Mouse (Mus musculus) embryonic facial prominence, embryonic 11.5 days (tissue): ENCODE measurements at regions not wholly inside any gene's neighbourhood (a gene's known extent, or its start where the extent isn't known, plus 50 kb on each side); places are given as distances from the start of the nearest gene placed in this dataset.

Experiments
- ATAC-seq: fragments of 200-750 bp; cut with Nextera tagmentation; replicated peaks from 2 replicates; pipeline ENCODE4 v1.8.0; 2017; ENCODE audit warnings: low read depth; ENCODE audit not compliant: insufficient number of reproducible peaks, low FRiP score, low TSS enrichment
- DNase-seq: peaks from one replicate; pipeline ENCODE4 v3.0.0-alpha.2; 2015; ENCODE audit warnings: low spot score
- H3K27ac ChIP-seq: fragments of 300-500 bp; sonication (generic); replicated peaks from 2 replicates; pipeline ENCODE4 v1.5.1; 2014; ENCODE audit warnings: mild to moderate bottlenecking, low read depth, low read length, control low read depth
- H3K27me3 ChIP-seq: fragments of 300-500 bp; sonication (generic); 2 replicates; pipeline ENCODE4 v1.6.1; 2014; ENCODE audit warnings: mild to moderate bottlenecking, low read length, moderate library complexity, mixed read lengths; ENCODE audit not compliant: control insufficient read depth, insufficient read depth
- H3K36me3 ChIP-seq: fragments of 300-500 bp; sonication (generic); replicated peaks from 2 replicates; pipeline ENCODE4 v1.6.1; 2014; ENCODE audit warnings: low read depth, mild to moderate bottlenecking, low read length, moderate library complexity, mixed read lengths; ENCODE audit not compliant: control insufficient read depth, insufficient read depth
- H3K4me1 ChIP-seq: fragments of 300-500 bp; sonication (generic); 2 replicates; pipeline ENCODE4 v1.6.1; 2014; ENCODE audit warnings: low read length, mixed read lengths; ENCODE audit not compliant: control insufficient read depth, insufficient read depth
- H3K4me2 ChIP-seq: fragments of 300-500 bp; sonication (generic); 2 replicates; pipeline ENCODE4 v1.6.1; 2014; ENCODE audit warnings: low read depth, mild to moderate bottlenecking, control low read depth, low read length, moderate library complexity
- H3K4me3 ChIP-seq: fragments of 300-500 bp; sonication (generic); 2 replicates; pipeline ENCODE4 v1.5.1; 2014; ENCODE audit warnings: low read depth, low read length, control low read depth
- H3K9ac ChIP-seq: fragments of 300-500 bp; sonication (generic); replicated peaks from 2 replicates; pipeline ENCODE4 v1.6.1; 2014; ENCODE audit warnings: mild to moderate bottlenecking, control low read depth, low read length
- H3K9me3 ChIP-seq: fragments of 300-500 bp; sonication (generic); replicated peaks from 2 replicates; pipeline ENCODE4 v1.6.1; 2016; ENCODE audit warnings: mild to moderate bottlenecking, low read length, inconsistent platforms, mixed read lengths; ENCODE audit not compliant: control insufficient read depth
- WGBS: fragments of 180-500 bp; shearing (Covaris S2); extraction: QIAGEN DNeasy Blood & Tissue Kit; methylation state at CpG from one replicate; pipeline ENCODE4 v1.1.7; 2014; 5-methylcytosine and 5-hydroxymethylcytosine counted together

- Histone ChIP-seq H3K4me1 (no peaks in the 10 kb centered on the region), H3K27ac (no peak overlapping the region), H3K4me3 (no peak overlapping the region), H3K9me3 (no peaks in the 10 kb centered on the region), H3K4me2 (no peak overlapping the region), H3K9ac (no peak overlapping the region), H3K27me3 (no peaks in the 10 kb centered on the region), H3K36me3 (no peaks in the 10 kb centered on the region)
- 58% methylated on average over 6 of the region's 6 CpGs for WGBS
- DNase-seq (no peak), ATAC-seq (no peak)
Measured at GRCm38 (mm10) chr6:55581106-55581505, 100.0 kb downstream of the Neurod6 start.

- Histone ChIP-seq H3K9ac (no peak overlapping the region), H3K27ac (no peak overlapping the region), H3K9me3 (no peaks in the 10 kb centered on the region), H3K27me3 (no peaks in the 10 kb centered on the region), H3K36me3 (no peaks in the 10 kb centered on the region), H3K4me2 (no peak overlapping the region), H3K4me3 (no peak overlapping the region), H3K4me1 (no peaks in the 10 kb centered on the region)
- DNase-seq (no peak), ATAC-seq (no peak)
- WGBS = 19% methylated on average over 5 of the region's 5 CpGs
Measured at GRCm38 (mm10) chr6:55580036-55580435, 101.0 kb downstream of the Neurod6 start.

GRCm38 (mm10) chr6:55579611-55580010 lies 101.5 kb downstream of the Neurod6 start:
- no peaks in the 10 kb centered on the region for H3K36me3 ChIP-seq
- no peaks in the 10 kb centered on the region for H3K9me3 ChIP-seq
- H3K4me1 ChIP-seq = no peaks in the 10 kb centered on the region
- no peak overlapping the region for H3K4me3 ChIP-seq
- ATAC-seq = no peak
- H3K27ac ChIP-seq = no peak overlapping the region
- H3K9ac ChIP-seq = no peak overlapping the region
- WGBS = 71% methylated on average over 9 of the region's 9 CpGs
- H3K4me2 ChIP-seq = no peak overlapping the region
- H3K27me3 ChIP-seq = no peaks in the 10 kb centered on the region
- no peak for DNase-seq

- Histone ChIP-seq H3K4me3 (no peak overlapping the region), H3K27me3 (no peaks in the 10 kb centered on the region), H3K4me1 (no peaks in the 10 kb centered on the region), H3K9me3 (no peaks in the 10 kb centered on the region), H3K36me3 (no peaks in the 10 kb centered on the region), H3K9ac (no peak overlapping the region), H3K27ac (no peak overlapping the region), H3K4me2 (no peak overlapping the region)
- 52% methylated on average over 5 of the region's 5 CpGs for WGBS
- ATAC-seq (no peak), DNase-seq (peak; percentile 30)
Measured at GRCm38 (mm10) chr6:55579105-55579504, 102.0 kb downstream of the Neurod6 start.

GRCm38 (mm10) chr6:55578051-55578450 lies 103.0 kb downstream of the Neurod6 start:
- Histone ChIP-seq H3K9ac (no peak overlapping the region), H3K4me1 (no peaks in the 10 kb centered on the region), H3K9me3 (no peaks in the 10 kb centered on the region), H3K4me2 (no peak overlapping the region), H3K36me3 (no peaks in the 10 kb centered on the region), H3K27ac (no peak overlapping the region), H3K4me3 (no peak overlapping the region), H3K27me3 (no peaks in the 10 kb centered on the region)
- no peak for DNase-seq
- no peak for ATAC-seq
- 91% methylated on average over 1 of the region's 1 CpGs for WGBS

DNA sequence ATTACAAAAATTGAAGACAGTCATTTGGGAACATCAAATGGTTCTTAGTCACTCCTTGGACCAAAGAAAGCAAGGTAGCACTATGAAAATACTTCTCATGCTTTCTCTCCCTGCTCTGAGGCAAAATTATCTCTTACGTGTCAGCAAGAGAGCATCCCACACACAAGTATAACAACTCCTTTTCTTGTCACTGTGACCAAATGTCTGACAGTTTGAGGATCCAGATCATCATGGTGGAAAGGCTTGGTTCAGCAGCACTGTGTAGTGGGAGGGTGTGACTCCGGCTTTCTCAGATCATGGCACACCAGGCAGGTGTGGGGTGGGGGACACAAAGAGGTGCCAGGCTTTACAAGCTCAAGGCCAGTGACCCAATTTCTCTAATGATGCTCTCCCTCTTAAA lies 113.5 kb downstream of the Neurod6 start:
- DNase-seq (no peak), ATAC-seq (no peak)
- WGBS = 90% methylated on average over 2 of the region's 2 CpGs
- H3K27ac ChIP-seq = no peak overlapping the region
- no peak overlapping the region for H3K9ac ChIP-seq
- no peak overlapping the region for H3K4me2 ChIP-seq
- H3K4me3 ChIP-seq = no peak overlapping the region
- H3K4me1 ChIP-seq = no peaks in the 10 kb centered on the region
- no peaks in the 10 kb centered on the region for H3K27me3 ChIP-seq
- no peaks in the 10 kb centered on the region for H3K9me3 ChIP-seq
- no peaks in the 10 kb centered on the region for H3K36me3 ChIP-seq

- WGBS = 77% methylated on average over 14 of the region's 14 CpGs
- ATAC-seq = no peak
- Histone ChIP-seq H3K4me1 (no peaks in the 10 kb centered on the region), H3K27ac (no peak overlapping the region), H3K4me3 (no peak overlapping the region), H3K4me2 (no peak overlapping the region), H3K36me3 (no peaks in the 10 kb centered on the region), H3K9ac (no peak overlapping the region), H3K9me3 (no peaks in the 10 kb centered on the region), H3K27me3 (no peaks in the 10 kb centered on the region)
- no peak for DNase-seq
Measured at GRCm38 (mm10) chr6:55565260-55566209, 113.8 kb downstream of the Adcyap1r1 start.

DNA sequence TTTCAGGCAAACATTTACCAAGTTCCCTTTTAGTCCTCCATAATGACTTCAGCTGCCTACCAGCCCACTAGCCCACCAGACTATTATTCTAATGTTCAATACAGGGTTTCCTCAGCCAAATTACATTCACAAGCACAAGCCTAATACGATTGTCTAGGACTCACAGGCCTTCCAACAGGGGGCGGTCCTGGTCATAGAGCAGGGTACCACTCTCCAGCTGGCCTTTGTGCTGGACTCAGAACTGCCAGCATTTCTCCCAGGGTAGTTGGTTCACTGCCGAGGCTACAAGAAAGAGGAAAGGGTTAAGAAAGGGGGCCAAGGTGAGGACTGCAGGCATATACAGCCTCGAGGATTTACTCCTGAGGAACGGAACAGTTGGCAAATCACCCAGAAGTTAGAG lies 108.8 kb downstream of the Adcyap1r1 start:
- 60% methylated on average over 5 of the region's 5 CpGs for WGBS
- ATAC-seq (no peak), DNase-seq (no peak)
- Histone ChIP-seq H3K36me3 (no peaks in the 10 kb centered on the region), H3K4me1 (no peaks in the 10 kb centered on the region), H3K4me3 (no peak overlapping the region), H3K4me2 (no peak overlapping the region), H3K27ac (no peak overlapping the region), H3K27me3 (no peaks in the 10 kb centered on the region), H3K9ac (no peak overlapping the region), H3K9me3 (no peaks in the 10 kb centered on the region)
